Mouse (Mus musculus) spleen, adult 18-20 months (tissue): ENCODE measurements around the gene Diras2.

Experiments used
- DNase-seq, 2 experiments: peaks; one replicate each; pipeline ENCODE4 v3.0.0; 2022; ENCODE audit warnings: mixed read lengths in 2 of 2

Diras2 gene

DNA sequence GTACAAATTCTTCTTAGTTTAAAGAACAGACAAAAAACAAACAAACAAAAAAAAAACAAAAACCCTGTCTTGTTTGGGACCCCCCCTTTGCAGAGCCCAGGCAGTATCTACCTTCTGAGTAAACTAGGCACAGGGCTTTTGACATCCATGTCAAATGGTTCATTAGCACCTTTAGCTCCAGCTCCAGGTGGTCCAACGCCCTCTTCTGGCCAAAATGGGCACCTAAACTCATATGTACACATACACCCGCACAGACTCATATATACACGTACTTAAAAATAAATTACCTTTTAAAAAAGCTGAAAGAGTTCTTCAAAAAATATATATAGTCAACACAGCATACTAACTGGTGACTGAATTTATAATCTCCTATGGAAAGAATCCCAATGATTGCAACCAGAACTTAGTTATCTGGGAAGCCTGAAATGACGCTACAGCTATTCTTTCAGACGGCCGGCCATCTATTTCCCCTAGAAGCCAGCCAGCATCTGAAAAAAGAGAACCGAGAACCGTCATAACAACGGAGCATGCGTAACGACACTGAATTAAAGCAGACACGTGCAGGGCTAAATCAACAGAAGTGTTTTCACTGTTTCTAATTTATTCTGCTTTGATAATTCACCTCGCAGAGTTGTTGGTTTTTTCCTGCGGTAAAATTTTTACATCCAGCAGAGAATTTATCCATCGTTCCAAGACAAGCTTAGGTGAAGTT lies 73.7 kb downstream of the Diras2 start:
- no peak for DNase-seq

- no peak for DNase-seq
Measured at GRCm38 (mm10) chr13:52455329-52455728, 75.8 kb downstream of the Diras2 start.

DNA sequence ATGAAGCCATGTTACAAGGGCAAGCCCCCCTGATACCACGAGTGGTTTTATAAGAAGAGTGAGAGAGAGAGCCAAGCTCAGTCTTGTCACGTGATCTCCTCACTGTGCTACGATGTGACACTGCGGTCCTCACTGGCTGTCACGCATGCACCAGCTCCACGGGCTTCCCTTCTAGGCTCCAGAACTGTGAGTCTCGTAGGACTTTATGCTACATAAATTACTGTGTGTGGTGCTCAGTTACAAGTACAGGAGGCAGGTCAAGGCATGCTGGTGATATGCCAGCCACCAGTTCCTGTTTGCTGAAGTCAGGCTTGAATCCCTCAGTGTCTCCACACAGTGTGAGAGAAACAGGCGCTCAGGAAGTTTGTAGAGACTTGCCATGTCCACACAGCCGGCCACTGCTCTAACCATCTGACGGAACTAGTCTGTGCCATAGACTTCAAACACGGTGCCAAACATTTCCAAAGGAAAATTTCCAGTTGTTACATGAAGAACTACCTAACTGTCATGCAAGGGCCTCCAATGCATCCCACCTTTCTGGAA lies 76.3 kb downstream of the Diras2 start:
- no peak for DNase-seq
